Mouse (Mus musculus) testis, adult 2 months (tissue): ENCODE data around the gene Prkn. TPM values are rescaled to one million over a fixed set of nuclear protein-coding genes. Genes with fewer than 3 reads are reported as not detected.

ENCODE experiments used
- H3K27ac ChIP-seq: fragments of 200-500 bp; 2 replicates; pipeline ENCODE4 v1.5.1; 2012; ENCODE audit warnings: low read depth, low read length; ENCODE audit not compliant: control insufficient read depth, insufficient read depth
- H3K27me3 ChIP-seq: fragments of 200-500 bp; 2 replicates; pipeline ENCODE4 v1.6.1; 2012; ENCODE audit warnings: mild to moderate bottlenecking, low read length, moderate library complexity; ENCODE audit not compliant: control insufficient read depth, insufficient read depth
- H3K36me3 ChIP-seq: fragments of 200-500 bp; 2 replicates; pipeline ENCODE4 v1.6.1; 2012; ENCODE audit warnings: mild to moderate bottlenecking, low read length; ENCODE audit not compliant: control insufficient read depth, insufficient read depth
- H3K4me1 ChIP-seq: fragments of 200-500 bp; 2 replicates; pipeline ENCODE4 v1.6.1; 2012; ENCODE audit warnings: low read length; ENCODE audit not compliant: control insufficient read depth, insufficient read depth
- H3K4me3 ChIP-seq: fragments of 200-500 bp; 2 replicates; pipeline ENCODE4 v1.5.1; 2012; ENCODE audit warnings: low read depth, mild to moderate bottlenecking, low read length, moderate library complexity, mixed read lengths; ENCODE audit not compliant: control insufficient read depth
- CTCF ChIP-seq: fragments of 200-500 bp; IDR thresholded peaks from 2 replicates; pipeline ENCODE4 v1.5.1; 2012; ENCODE audit warnings: low read depth, mild to moderate bottlenecking, inconsistent platforms, low read length, moderate library complexity; ENCODE audit not compliant: control insufficient read depth, insufficient read depth, insufficient replicate concordance
- POLR2A ChIP-seq: fragments of 200-500 bp; IDR thresholded peaks from 2 replicates; pipeline ENCODE4 v1.6.1; 2012; ENCODE audit warnings: low read depth, mild to moderate bottlenecking, inconsistent platforms, low read length, moderate library complexity; ENCODE audit not compliant: control insufficient read depth
- polyA plus RNA-seq: library from polyadenylated mRNA; depleted of rRNA; stranded (reverse); fragments of >200 nt; gene quantifications from 2 replicates; pipeline ENCODE4 v1.2.3, GENCODE M21; 2012

The Prkn gene
- polyA plus RNA-seq, 1 experiment: 13.2 TPM

GRCm38 (mm10) chr17:10854207-10854606, 14.0 kb downstream of the Prkn start:
- Histone ChIP-seq H3K4me3 (no peak overlapping the region), H3K27ac (no peak overlapping the region), H3K27me3 (no peaks in the 10 kb centered on the region), H3K36me3 (no peaks in the 10 kb centered on the region), H3K4me1 (no peaks in the 10 kb centered on the region)
- TF ChIP-seq CTCF (no peak), POLR2A (no peak)

GRCm38 (mm10) chr17:10874208-10875187, 34.3 kb downstream of the Prkn start:
- Histone ChIP-seq H3K27me3 (no peaks in the 10 kb centered on the region), H3K27ac (no peak overlapping the region), H3K4me3 (no peak overlapping the region), H3K36me3 (no peaks in the 10 kb centered on the region), H3K4me1 (no peaks in the 10 kb centered on the region)
- TF ChIP-seq CTCF: no peak

GRCm38 (mm10) chr17:10878986-10879385, 38.8 kb downstream of the Prkn start:
- no peaks in the 10 kb centered on the region for H3K27me3 ChIP-seq
- H3K4me3 ChIP-seq: no peak overlapping the region
- no peak for TF ChIP-seq CTCF
- no peak for TF ChIP-seq POLR2A
- no peak overlapping the region for H3K27ac ChIP-seq
- no peaks in the 10 kb centered on the region for H3K4me1 ChIP-seq
- no peaks in the 10 kb centered on the region for H3K36me3 ChIP-seq

GRCm38 (mm10) chr17:10882260-10882659, 42.1 kb downstream of the Prkn start:
- H3K27ac ChIP-seq: no peak overlapping the region
- TF ChIP-seq CTCF (no peak), POLR2A (no peak)
- no peaks in the 10 kb centered on the region for H3K36me3 ChIP-seq
- no peaks in the 10 kb centered on the region for H3K27me3 ChIP-seq
- H3K4me1 ChIP-seq: no peaks in the 10 kb centered on the region
- H3K4me3 ChIP-seq: no peak overlapping the region

- no peaks in the 10 kb centered on the region for H3K36me3 ChIP-seq
- TF ChIP-seq CTCF (no peak), POLR2A (no peak)
- no peaks in the 10 kb centered on the region for H3K27me3 ChIP-seq
- no peak overlapping the region for H3K4me3 ChIP-seq
- no peaks in the 10 kb centered on the region for H3K4me1 ChIP-seq
- H3K27ac ChIP-seq: no peak overlapping the region
These were observed 47.7 kb downstream of the Prkn start for GRCm38 (mm10) chr17:10887924-10888323.

GRCm38 (mm10) chr17:10901686-10902228, 61.6 kb downstream of the Prkn start:
- H3K4me3 ChIP-seq: no peak overlapping the region
- no peak overlapping the region for H3K27ac ChIP-seq
- H3K4me1 ChIP-seq: no peaks in the 10 kb centered on the region
- H3K27me3 ChIP-seq: no peaks in the 10 kb centered on the region
- no peaks in the 10 kb centered on the region for H3K36me3 ChIP-seq
- no peak for TF ChIP-seq POLR2A
- TF ChIP-seq CTCF: no peak

GRCm38 (mm10) chr17:10936698-10937097, 96.5 kb downstream of the Prkn start:
- TF ChIP-seq CTCF (no peak), POLR2A (no peak)
- H3K4me3 ChIP-seq: no peak overlapping the region
- no peaks in the 10 kb centered on the region for H3K27me3 ChIP-seq
- no peak overlapping the region for H3K27ac ChIP-seq
- H3K4me1 ChIP-seq: no peaks in the 10 kb centered on the region
- no peaks in the 10 kb centered on the region for H3K36me3 ChIP-seq

- Histone ChIP-seq H3K4me3 (no peak overlapping the region), H3K36me3 (no peaks in the 10 kb centered on the region), H3K27me3 (no peaks in the 10 kb centered on the region), H3K4me1 (no peaks in the 10 kb centered on the region), H3K27ac (no peak overlapping the region)
- TF ChIP-seq CTCF (no peak), POLR2A (no peak)
These were observed 97.7 kb downstream of the Prkn start for GRCm38 (mm10) chr17:10937844-10938243.
